Mouse (Mus musculus) layer of hippocampus, postnatal 14 days (tissue): ENCODE data around the gene Actl11. TPM values are rescaled to one million over a fixed set of nuclear protein-coding genes. Genes with fewer than 3 reads are reported as not detected.

Source experiments
- DNase-seq, 2 experiments: peaks; one replicate each; pipeline ENCODE4 v3.0.0; 2021 to 2022; ENCODE audit warnings: low spot score in 2 of 2, mixed read lengths in 1 of 2
- long read RNA-seq, 2 experiments: library from polyadenylated mRNA; stranded (forward); transcript quantifications; one replicate each; pipeline ENCODE4 v2.0.0; 2021
- total RNA-seq, 2 experiments: library from RNA; stranded (reverse); gene quantifications; 2 replicates each; pipeline ENCODE4 v1.2.3; 2021

The Actl11 gene
- not detected for total RNA-seq
- long read RNA-seq, experiment 1, result 0 reads
- long read RNA-seq, experiment 2, result 0 reads

- DNase-seq, result no peak
Measured at GRCm38 (mm10) chr9:107928169-107928568, at the start of gene Actl11. Gene Actl11, plus strand, starts transcription at chr9:107928469.

DNA sequence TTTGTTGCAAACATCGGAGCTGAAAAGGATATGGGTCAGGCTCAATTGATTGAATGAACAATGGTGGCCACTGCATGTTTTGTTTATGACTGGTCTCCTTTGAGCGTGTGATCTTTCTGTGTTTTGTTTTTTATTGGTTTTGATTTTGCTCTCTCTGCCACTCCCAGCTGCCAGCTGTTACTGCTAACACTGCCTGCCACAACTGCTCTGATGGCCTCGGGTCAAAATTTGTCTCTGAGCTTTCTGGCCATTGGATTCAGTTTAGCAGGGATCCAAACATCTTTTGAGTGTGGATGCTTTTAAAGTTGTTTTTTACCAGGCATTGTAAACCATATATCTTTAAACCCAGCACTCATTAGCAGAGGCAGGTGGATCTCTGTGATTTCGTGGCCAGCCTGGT lies 47.9 kb upstream of the Actl11 start:
- no peak for DNase-seq

DNA sequence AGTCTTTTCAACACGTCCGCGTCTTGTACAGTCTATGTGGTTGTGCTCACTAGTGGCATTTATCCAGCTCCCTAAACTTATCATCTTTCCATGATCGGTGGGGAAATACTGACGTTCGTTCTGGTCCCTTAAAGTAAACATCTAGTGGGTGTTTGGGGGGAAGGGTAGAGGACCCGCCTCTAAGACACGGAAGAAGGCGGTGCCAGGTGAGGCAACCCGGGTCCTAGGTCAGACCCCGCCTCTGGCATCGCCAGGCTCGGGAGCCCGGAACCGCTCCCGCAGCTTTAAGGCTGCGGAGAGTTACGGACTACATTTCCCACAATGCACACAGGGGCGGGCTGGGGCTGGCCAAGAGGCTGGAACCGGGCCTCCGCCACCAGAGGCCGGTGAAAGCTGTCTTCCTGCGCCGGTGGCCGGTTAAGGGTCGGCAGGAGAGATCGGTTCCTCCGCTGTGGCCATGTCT lies 40.4 kb upstream of the Actl11 start, which contains the start of gene Mon1a:
Mon1a (plus strand) TSS at position 348 of the 463 bp plus-strand sequence.
- peak; percentile 77 to 86 for DNase-seq

DNA sequence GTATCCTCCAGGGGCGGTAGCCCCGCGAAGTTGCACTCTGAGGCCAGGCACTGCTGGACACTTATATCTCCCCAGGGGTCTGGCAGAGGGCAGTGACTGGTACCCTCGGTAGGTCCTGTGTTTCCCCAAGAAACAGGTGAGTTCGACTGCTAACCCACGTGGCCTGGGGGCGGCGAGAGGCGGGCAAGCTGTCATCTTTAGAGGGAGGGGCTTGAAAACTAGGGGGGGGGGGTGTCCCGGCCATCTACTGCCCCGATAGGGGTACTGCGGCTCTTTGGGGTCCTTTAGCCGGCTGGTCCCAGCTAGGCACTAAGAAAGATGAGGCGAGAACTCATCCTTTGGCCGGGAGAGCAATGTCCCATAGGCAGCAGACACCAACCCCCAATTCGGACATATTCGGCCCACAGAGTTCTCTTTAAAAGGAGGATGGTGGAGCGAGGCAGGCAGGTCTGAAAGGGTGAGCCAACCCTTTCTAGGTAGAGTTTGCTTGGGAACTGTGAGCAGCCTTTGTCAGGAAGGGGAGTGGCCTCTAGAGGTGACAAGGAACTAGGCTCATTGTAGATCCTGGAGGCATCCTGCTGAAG lies 39.9 kb upstream of the Actl11 start:
- DNase-seq, result no peak

- DNase-seq, result no peak
Measured at GRCm38 (mm10) chr9:107890260-107890659, 38.0 kb upstream of the Actl11 start.

DNA sequence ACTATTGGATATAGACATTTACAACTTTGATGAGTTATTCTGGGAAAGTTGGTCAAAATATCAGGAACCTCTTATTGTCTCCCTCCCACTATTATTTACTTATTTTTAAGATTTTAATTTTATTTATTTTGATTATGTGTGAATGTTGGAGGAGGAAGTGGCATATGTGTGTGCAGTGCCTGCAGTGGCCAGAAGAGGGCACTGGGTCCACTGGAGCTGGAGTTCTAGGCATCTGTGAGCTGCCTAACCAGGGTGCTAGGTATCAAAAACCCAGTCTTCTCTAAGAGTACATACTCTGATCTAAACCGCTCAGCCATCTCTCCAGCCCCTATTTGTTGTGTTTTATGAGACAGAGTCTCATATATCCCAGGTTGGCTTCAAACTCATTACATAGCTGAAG lies 37.2 kb upstream of the Actl11 start:
- no peak for DNase-seq

GRCm38 (mm10) chr9:107898563-107898962 lies 29.7 kb upstream of the Actl11 start:
- no peak for DNase-seq

DNA sequence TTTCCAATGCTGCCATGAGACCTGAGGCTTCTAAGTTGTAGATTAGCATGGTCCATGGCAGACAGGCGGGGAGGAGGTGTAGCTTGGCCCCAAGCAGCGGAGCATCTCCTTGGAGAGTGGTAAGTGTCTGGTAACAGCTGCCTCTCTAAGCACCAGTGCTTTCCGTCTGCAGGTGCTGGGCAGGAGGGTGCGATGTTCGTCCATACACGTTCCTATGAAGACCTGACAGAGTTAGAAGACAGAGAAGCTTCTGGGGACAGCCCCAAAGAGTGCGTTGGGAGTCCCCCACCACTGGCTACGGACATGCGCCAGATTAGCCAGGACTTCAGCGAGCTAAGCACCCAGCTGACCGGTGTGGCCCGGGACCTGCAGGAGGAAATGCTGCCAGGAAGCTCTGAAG lies 28.4 kb upstream of the Actl11 start:
- no peak for DNase-seq

DNA sequence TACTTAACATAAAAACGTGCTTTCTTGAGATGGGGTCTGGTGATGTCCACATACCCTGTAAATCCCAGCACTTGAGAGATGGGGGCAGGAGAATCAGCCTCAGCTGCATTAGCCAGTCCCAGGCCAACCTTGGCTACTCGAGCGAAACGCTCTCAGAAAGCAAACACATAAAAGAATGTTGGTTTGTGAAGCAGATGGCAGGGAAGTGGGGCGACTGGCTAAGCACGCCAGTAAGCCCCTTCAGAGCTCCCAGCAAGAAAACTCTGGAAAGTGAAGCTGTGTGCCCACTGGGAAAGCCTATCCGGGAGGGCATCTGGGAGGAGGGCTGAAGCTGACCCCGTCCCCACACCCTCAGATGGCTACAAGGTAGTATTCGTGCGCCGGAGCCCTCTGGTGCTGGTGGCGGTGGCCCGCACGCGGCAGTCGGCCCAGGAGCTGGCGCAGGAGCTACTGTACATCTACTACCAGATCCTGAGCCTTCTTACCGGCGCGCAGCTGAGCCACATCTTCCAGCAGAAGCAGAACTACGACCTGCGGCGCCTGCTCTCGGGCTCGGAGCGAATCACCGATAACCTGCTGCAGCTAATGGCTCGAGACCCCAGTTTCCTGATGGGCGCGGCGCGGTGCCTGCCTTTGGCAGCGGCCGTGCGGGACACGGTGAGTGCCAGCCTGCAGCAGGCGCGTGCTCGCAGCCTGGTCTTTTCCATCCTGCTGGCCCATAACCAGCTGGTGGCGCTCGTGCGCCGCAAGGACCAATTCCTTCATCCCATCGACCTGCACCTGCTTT lies 27.2 kb upstream of the Actl11 start:
- peak; percentile 75 to 83 for DNase-seq

- DNase-seq, result no peak
Measured at GRCm38 (mm10) chr9:107901627-107901914, 26.7 kb upstream of the Actl11 start.

DNA sequence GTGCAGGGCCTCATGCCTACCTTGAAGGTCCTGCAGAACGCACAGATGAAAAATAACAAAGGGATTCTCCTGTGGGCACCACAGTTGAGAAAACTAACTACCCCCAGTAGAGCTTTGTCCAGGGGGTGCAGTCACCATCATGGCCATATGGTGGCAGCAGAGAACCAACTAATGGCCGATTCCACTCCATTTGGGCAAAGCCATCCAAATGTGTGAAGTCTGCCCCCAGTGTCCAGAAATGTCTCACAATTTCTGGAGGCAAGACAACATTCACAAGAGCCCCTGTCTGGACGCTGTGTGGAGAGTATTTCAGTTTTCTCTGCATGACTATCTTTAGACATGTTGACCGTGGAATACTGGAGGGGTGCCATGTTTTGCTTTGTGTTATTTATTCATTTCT lies 23.5 kb upstream of the Actl11 start:
- peak; percentile 91 to 93 for DNase-seq

DNA sequence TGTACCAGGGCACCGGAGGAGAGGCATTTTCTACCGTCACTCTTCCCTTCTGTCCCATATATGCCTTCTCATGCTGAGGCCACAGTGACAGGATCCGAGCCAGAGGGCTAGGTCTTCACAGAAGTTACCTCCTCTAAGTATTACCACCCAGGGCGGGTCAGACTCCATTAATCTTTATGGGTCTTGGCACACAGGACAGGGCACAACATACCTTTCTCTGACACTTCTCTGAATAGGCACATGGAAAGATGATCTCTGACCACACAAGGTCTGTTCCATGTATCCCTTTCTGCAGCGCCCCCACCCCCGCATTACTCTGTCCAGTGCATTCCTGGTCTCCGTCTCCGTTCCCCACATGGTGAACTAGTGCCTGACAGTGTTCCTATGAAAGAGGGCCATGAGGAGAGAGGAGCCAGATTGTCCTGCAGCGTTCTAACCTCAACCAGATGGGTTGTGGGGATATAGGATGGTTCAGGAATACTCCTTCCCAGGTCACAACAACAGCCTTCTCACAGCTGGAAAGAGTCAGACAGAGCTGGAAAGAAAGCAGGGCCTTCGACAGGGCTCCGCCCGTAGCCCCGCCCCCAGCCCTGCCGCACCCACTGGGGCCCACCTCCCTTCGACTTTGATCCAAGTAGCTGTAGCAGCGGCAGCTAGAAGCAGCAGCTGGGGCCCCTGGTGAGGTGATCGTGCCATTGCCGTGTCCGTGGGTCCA lies 21.9 kb upstream of the Actl11 start, which contains the start of gene Mst1r:
Mst1r (plus strand) TSS at position 622 of the 715 bp plus-strand sequence.
- no peak for DNase-seq

DNA sequence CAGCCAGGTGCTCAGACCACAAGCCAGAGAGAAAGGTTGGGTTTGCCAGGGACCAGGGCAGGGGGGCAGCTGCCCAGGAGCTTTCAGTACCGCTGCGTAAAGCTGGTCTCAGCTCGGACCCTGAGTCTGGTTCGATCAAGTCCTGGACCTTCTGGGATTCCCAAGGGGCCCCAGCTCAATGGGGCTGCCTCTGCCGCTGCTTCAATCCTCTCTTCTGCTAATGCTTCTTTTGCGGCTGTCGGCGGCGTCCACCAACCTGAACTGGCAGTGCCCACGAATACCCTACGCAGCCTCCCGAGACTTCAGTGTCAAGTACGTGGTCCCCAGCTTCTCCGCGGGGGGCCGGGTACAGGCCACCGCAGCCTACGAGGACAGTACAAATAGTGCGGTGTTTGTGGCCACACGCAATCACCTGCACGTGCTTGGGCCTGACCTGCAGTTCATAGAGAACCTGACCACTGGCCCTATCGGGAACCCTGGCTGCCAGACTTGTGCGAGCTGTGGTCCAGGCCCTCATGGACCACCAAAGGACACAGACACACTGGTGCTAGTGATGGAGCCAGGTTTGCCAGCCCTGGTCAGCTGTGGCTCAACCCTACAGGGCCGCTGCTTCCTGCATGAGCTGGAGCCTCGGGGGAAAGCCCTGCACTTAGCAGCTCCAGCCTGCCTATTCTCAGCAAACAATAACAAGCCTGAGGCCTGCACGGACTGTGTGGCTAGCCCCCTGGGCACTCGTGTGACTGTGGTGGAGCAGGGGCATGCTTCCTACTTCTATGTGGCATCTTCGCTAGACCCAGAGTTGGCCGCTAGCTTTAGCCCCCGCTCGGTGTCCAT lies 21.1 kb upstream of the Actl11 start:
- DNase-seq, result no peak

DNA sequence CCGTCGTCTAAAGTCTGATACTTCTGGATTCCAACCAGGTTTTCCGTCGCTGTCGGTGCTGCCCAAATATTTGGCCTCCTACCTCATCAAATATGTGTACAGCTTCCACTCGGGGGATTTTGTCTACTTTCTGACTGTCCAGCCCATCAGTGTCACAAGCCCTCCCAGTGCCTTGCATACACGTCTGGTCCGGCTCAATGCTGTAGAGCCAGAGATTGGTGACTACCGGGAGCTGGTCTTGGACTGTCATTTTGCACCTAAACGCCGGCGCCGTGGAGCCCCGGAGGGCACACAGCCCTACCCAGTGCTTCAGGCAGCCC lies 20.5 kb upstream of the Actl11 start:
- no peak for DNase-seq

GRCm38 (mm10) chr9:107908410-107909158 lies 19.7 kb upstream of the Actl11 start:
- DNase-seq, result no peak

- no peak for DNase-seq
Measured at GRCm38 (mm10) chr9:107910025-107910769, 18.1 kb upstream of the Actl11 start.

GRCm38 (mm10) chr9:107914764-107915420 lies 13.4 kb upstream of the Actl11 start:
- DNase-seq, result no peak

GRCm38 (mm10) chr9:107917895-107918608 lies 10.2 kb upstream of the Actl11 start:
- DNase-seq, result no peak

DNA sequence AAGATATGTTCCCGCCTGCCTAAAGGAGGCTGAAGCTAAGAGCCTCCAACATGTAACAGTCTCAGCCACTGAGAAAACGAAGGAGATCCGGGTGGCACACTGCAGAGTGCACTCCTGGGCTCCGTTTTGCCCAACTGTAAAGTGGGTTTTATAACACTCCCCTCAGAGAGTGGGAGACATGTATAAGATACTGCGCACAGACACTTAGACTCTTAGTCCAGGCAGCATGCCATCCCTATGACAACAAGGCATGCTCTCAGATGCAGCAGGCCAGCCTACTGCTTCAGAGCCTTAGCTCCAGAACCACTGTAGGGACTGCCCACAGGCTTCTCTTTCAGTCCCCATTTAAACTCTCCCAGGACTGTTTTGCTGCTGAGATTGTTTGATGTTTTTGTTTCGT lies 9.4 kb upstream of the Actl11 start:
- DNase-seq, result no peak
